Mouse (Mus musculus) naive thymus-derived CD4-positive, alpha-beta T cell, adult 2 months (primary cell): ENCODE measurements around the gene Pklr.
A peak's percentile ranks its signal among the peaks of the same experiment; 100 is the strongest.

Source experiments
- DNase-seq: peaks from one replicate; pipeline ENCODE4 v3.0.0-alpha.2; 2011; ENCODE audit warnings: low read depth

Gene Pklr

GRCm38 (mm10) chr3:89163643-89164245 lies 27.8 kb downstream of the Pklr start:
- DNase-seq: peak; percentile 58

GRCm38 (mm10) chr3:89164506-89165267 lies 28.7 kb downstream of the Pklr start, which contains the start of gene Clk2:
TSS of gene Clk2 (plus strand) at chr3:89164795.
- DNase-seq: peak; percentile 94

- DNase-seq: no peak
These were observed 29.4 kb downstream of the Pklr start for GRCm38 (mm10) chr3:89165268-89165870.

DNA sequence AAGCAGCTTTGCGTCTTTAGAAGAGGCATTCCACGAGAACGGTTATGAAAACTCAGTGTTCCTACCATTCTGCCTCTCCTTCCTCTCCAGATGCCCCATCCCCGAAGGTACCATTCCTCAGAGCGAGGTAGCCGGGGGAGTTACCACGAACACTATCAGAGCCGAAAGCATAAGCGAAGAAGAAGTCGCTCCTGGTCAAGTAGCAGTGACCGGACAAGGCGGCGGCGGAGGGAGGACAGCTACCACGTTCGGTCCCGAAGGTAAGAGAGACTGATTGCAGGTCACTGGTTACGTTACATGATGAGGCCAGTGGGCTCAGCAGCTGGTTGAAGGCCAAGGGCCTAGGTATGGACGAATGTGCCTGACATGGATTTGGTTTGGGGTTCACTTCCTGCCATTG lies 31.0 kb downstream of the Pklr start:
- no peak for DNase-seq

DNA sequence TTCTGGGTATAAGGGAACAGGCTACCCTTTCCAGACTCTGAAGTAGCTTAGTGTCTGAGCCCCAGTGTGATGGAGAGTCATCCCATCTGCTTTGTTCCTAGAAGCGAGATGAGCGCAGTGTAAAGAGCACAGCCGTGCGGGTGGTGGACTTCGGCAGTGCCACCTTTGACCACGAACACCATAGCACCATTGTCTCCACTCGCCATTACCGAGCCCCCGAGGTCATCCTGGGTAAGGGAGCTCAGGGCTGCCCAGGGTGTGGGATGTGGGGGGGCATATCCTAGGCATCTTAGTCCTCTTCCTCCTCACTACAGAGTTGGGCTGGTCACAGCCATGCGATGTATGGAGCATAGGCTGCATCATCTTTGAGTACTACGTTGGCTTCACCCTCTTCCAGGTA lies 38.9 kb downstream of the Pklr start:
- no peak for DNase-seq

DNA sequence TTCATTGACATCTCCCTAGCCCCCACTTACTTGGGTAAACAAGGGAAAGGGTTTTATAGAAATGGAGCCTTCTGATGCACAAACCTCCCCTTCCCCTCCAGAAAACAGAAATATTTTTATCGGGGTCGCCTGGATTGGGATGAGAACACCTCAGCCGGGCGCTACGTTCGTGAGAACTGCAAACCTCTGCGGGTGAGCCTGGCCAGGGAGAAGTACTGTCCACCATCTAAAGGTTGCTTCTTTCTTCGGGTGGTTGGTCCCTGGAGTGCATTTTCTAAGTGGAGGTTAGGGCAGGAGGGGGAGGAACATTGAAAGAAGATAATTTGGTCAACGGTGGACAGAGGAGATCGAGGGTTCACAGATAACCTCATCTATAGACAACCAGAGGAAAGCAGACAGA lies 39.6 kb downstream of the Pklr start:
- DNase-seq: no peak

DNA sequence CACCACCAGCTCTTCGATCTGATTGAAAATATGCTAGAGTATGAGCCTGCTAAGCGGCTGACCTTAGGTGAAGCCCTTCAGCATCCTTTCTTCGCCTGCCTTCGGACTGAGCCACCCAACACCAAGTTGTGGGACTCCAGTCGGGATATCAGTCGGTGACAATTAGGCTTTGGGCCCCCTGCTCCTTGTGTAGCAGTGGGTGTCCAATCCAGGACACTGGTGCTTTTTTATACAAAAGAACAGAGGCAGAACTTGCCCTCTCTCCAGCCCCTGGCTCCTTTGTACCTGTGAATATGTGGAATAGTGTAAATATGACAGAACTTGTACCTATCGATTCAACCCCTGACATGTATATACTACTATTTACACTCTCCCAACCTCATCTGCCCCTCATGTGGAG lies 40.5 kb downstream of the Pklr start:
- no peak for DNase-seq

GRCm38 (mm10) chr3:89177242-89178106 lies 41.5 kb downstream of the Pklr start, which contains the start of gene Scamp3:
TSS of gene Scamp3 (plus strand) at chr3:89177473.
- DNase-seq: peak; percentile 97

GRCm38 (mm10) chr3:89178107-89178385 lies 42.1 kb downstream of the Pklr start:
- DNase-seq: no peak

- DNase-seq: no peak
These were observed 43.1 kb downstream of the Pklr start for GRCm38 (mm10) chr3:89179056-89179455.

DNA sequence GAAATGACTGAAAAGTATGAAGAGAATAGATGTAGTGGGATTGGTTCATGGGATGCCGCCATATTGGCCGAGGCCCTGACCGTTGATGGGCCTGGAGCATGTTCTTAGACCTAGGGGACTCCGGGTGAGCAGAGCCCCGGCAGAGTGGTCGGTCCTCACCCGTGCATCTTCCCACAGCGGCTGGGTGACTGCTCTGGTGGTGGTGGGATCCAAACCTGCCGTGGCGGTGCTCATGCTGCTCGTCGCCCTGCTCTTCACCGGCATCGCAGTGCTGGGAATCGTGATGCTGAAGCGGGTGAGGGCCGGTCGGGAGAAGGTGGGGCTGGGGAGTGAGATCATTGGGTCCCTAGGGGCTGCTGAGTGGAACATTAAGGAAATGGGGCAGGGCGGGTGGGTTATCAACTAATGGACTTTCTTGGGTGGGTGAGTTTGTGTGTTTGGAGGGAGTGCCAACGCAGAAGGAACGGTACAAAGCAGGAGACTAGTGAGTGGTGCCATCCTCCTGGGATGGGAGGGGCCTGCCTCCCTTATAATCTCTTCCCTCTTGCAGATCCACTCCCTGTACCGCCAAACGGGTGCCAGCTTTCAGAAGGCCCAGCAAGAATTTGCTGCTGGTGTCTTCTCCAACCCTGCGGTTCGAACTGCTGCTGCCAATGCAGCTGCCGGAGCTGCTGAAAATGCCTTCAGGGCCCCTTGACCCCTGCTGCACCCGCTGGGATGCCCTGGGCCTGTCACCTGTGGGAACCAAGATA lies 46.0 kb downstream of the Pklr start:
- no peak for DNase-seq

GRCm38 (mm10) chr3:89182531-89183057 lies 46.7 kb downstream of the Pklr start:
- DNase-seq: no peak

GRCm38 (mm10) chr3:89183058-89183958 lies 47.4 kb downstream of the Pklr start, which contains the start of gene Fam189b:
TSS of gene Fam189b (plus strand) at chr3:89183143.
- peak; percentile 71 for DNase-seq

- no peak for DNase-seq
These were observed 48.0 kb downstream of the Pklr start for GRCm38 (mm10) chr3:89183959-89184315.

GRCm38 (mm10) chr3:89187197-89187596 lies 51.3 kb downstream of the Pklr start:
- DNase-seq: no peak

- DNase-seq: peak; percentile 69
These were observed 51.9 kb downstream of the Pklr start for GRCm38 (mm10) chr3:89187690-89188477.

- peak; percentile 68 for DNase-seq
These were observed 52.5 kb downstream of the Pklr start for GRCm38 (mm10) chr3:89188478-89188875.

DNA sequence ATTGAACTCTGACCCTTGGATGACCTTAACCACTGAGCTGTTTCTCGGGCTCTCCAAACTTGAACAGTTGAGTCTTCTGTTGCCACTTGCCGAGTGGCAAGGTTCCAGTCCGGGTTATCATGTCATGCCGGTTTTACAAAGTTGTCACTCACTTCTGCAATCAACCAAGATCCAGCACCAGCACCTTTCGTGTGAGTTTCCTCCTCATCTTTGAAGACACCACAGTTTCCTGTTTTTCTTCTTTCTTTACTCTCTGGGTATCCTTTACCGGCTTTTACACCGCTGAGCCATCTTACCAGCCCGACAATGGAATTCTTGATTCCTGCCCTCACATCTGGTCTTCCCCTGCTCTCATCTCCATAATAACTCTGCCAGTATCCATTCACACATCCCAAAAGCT lies 54.5 kb downstream of the Pklr start:
- DNase-seq: peak; percentile 82

GRCm38 (mm10) chr3:89193351-89193750 lies 57.4 kb downstream of the Pklr start:
- no peak for DNase-seq

GRCm38 (mm10) chr3:89193853-89194252 lies 57.9 kb downstream of the Pklr start:
- peak; percentile 83 for DNase-seq
